9 mouse cellular contexts compared by ENCODE assay signal in genomic region chr9:113812671-113813001, GRCm38 (mm10).
DNase-seq lines count a peak whose midpoint lies in the region; ATAC-seq lines count a peak whose summit lies in the region.
"Had no signal": no experiment of that assay in that cellular context is flagged by ENCODE, and none has a peak within 500 bp of the region (broad histone marks: within the 10 kb centered on the region; RNA-seq: fewer than 3 reads in every experiment).

No protein-coding gene starts in this region.

- DNase-seq in heart, postnatal 25 days (ENCODE audit: low spot score) = no peak
- DNase-seq in embryonic facial prominence, embryonic 10.5 days (ENCODE audit: low spot score) = no peak
- DNase-seq in hindbrain, embryonic 11.5 days (ENCODE audit: low spot score) = peak; percentile 8
- no peak for DNase-seq in midbrain, embryonic 11.5 days (ENCODE audit: low spot score, missing footprints)
- DNase-seq in adrenal gland, adult (ENCODE audit: inconsistent age in 2 of 2, low spot score in 1 of 2) = no peak
- DNase-seq in retina, embryonic 14.5 days (ENCODE audit: low spot score) = no peak
- DNase-seq: lung, adult 18-20 months had no signal

- no peak overlapping the region for H3K27ac ChIP-seq in heart, embryonic 15.5 days
- H3K27ac ChIP-seq in embryonic facial prominence, embryonic 10.5 days (replicated peaks) = no peak overlapping the region
- no peak overlapping the region for H3K27ac ChIP-seq in hindbrain, embryonic 11.5 days (ENCODE audit: low read depth, low read length)
- no peak overlapping the region for H3K27ac ChIP-seq in midbrain, embryonic 11.5 days (ENCODE audit: low read depth, low read length)

- intact Hi-C loops in heart, postnatal 25 days (cut with DNase I) = no loop called here

- 60% methylated on average over 4 of the region's 4 CpGs for WGBS in heart, embryonic 15.5 days
- WGBS in embryonic facial prominence, embryonic 10.5 days = 79% methylated on average over 4 of the region's 4 CpGs
- WGBS in hindbrain, embryonic 11.5 days = 75% methylated on average over 4 of the region's 4 CpGs
- WGBS in midbrain, embryonic 11.5 days = 81% methylated on average over 4 of the region's 4 CpGs

- H3K4me1 ChIP-seq in heart, embryonic 15.5 days (replicated peaks) = 0 out of 2 replicates have a peak, but pooled peaks cover 5% of the 10 kb centered on the region
- H3K4me1 ChIP-seq in embryonic facial prominence, embryonic 10.5 days = peaks cover 4% of the 10 kb centered on the region
- no peaks in the 10 kb centered on the region for H3K4me1 ChIP-seq in hindbrain, embryonic 11.5 days (replicated peaks; ENCODE audit: control insufficient read depth, insufficient read depth, low read length)
- no peaks in the 10 kb centered on the region for H3K4me1 ChIP-seq in midbrain, embryonic 11.5 days (ENCODE audit: control insufficient read depth, insufficient read depth, low read length)

- ATAC-seq in heart, embryonic 15.5 days (replicated peaks; ENCODE audit: insufficient number of reproducible peaks, insufficient read depth, low FRiP score, low read depth) = no peak
- ATAC-seq in hindbrain, embryonic 11.5 days (ENCODE audit: low FRiP score) = no peak
- no peak for ATAC-seq in midbrain, embryonic 11.5 days (ENCODE audit: low FRiP score)
- ATAC-seq in activated CD4-positive, CD25-positive, alpha-beta regulatory T cell, adult 4 months = no peak

- H3K9ac ChIP-seq in heart, embryonic 15.5 days = no peak overlapping the region
- H3K9ac ChIP-seq in hindbrain, embryonic 11.5 days (ENCODE audit: low read depth, low read length) = no peak overlapping the region
- H3K9ac ChIP-seq in midbrain, embryonic 11.5 days (ENCODE audit: low read length) = no peak overlapping the region; the same call in 1 of the 2 replicates

- H3K4me2 ChIP-seq in heart, embryonic 15.5 days = peak overlapping the region; percentile 58
- no peak overlapping the region for H3K4me2 ChIP-seq in hindbrain, embryonic 11.5 days (replicated peaks; ENCODE audit: low read depth, low read length)
- H3K4me2 ChIP-seq in midbrain, embryonic 11.5 days = peak overlapping the region; percentile 23; the same call in 1 of the 2 replicates

- H3K4me3 ChIP-seq in heart, embryonic 15.5 days = peak overlapping the region; percentile 44
- peak overlapping the region; percentile 47; the same call in 1 of the 2 replicates for H3K4me3 ChIP-seq in embryonic facial prominence, embryonic 10.5 days
- peak overlapping the region; percentile 20; the same call in 1 of the 2 replicates for H3K4me3 ChIP-seq in hindbrain, embryonic 11.5 days (ENCODE audit: low read depth, low read length)
- peak overlapping the region; percentile 5; the same call in 1 of the 2 replicates for H3K4me3 ChIP-seq in midbrain, embryonic 11.5 days (ENCODE audit: low read depth, low read length)

- no peaks in the 10 kb centered on the region for H3K9me3 ChIP-seq in heart, embryonic 15.5 days (replicated peaks)
- H3K9me3 ChIP-seq in embryonic facial prominence, embryonic 10.5 days = no peaks in the 10 kb centered on the region
- no peaks in the 10 kb centered on the region for H3K9me3 ChIP-seq in hindbrain, embryonic 11.5 days (ENCODE audit: control insufficient read depth, low read length)
- H3K9me3 ChIP-seq in midbrain, embryonic 11.5 days (ENCODE audit: control insufficient read depth, low read length) = no peaks in the 10 kb centered on the region

- H3K27me3 ChIP-seq in heart, embryonic 15.5 days = no peaks in the 10 kb centered on the region
- no peaks in the 10 kb centered on the region for H3K27me3 ChIP-seq in embryonic facial prominence, embryonic 10.5 days (replicated peaks; ENCODE audit: low read depth, poor library complexity, severe bottlenecking)
- H3K27me3 ChIP-seq in hindbrain, embryonic 11.5 days (ENCODE audit: control insufficient read depth, insufficient read depth, low read length) = no peaks in the 10 kb centered on the region
- no peaks in the 10 kb centered on the region for H3K27me3 ChIP-seq in midbrain, embryonic 11.5 days (ENCODE audit: control insufficient read depth, insufficient read depth, low read length)

- H3K36me3 ChIP-seq in heart, embryonic 15.5 days = no peaks in the 10 kb centered on the region
- H3K36me3 ChIP-seq in embryonic facial prominence, embryonic 10.5 days (replicated peaks) = no peaks in the 10 kb centered on the region
- no peaks in the 10 kb centered on the region for H3K36me3 ChIP-seq in hindbrain, embryonic 11.5 days (ENCODE audit: control insufficient read depth, insufficient read depth, low read length)
- H3K36me3 ChIP-seq in midbrain, embryonic 11.5 days (ENCODE audit: control insufficient read depth, insufficient read depth, low read length) = no peaks in the 10 kb centered on the region
